Mouse (Mus musculus) lung, postnatal 0 days (tissue): ENCODE data around the gene Adsl. TPM values are rescaled to one million over a fixed set of nuclear protein-coding genes. Genes with fewer than 3 reads are reported as not detected.
A peak's percentile ranks its signal among the peaks of the same experiment; 100 is the strongest.

ENCODE experiments used
- ATAC-seq: fragments of 200-750 bp; cut with Nextera tagmentation; 2 replicates; pipeline ENCODE4 v1.8.0; 2017; ENCODE audit warnings: moderate library complexity
- DNase-seq: peaks from one replicate; pipeline ENCODE4 v3.0.0-alpha.2; 2016; ENCODE audit warnings: low spot score
- H3K27ac ChIP-seq: fragments of 300-500 bp; sonication (generic); 2 replicates; pipeline ENCODE4 v1.5.1; 2014; ENCODE audit warnings: antibody characterized with exemption, mild to moderate bottlenecking, low read length, mixed read lengths
- H3K27me3 ChIP-seq: fragments of 300-500 bp; sonication (generic); replicated peaks from 2 replicates; pipeline ENCODE4 v1.6.1; 2014; ENCODE audit warnings: low read length, mixed read lengths; ENCODE audit not compliant: insufficient read depth
- H3K36me3 ChIP-seq: fragments of 300-500 bp; sonication (generic); 2 replicates; pipeline ENCODE4 v1.6.1; 2014; ENCODE audit warnings: low read length, mixed read lengths; ENCODE audit not compliant: insufficient read depth
- H3K4me1 ChIP-seq: fragments of 300-500 bp; sonication (generic); 2 replicates; pipeline ENCODE4 v1.6.1; 2014; ENCODE audit warnings: antibody characterized with exemption, low read depth, low read length, mixed read lengths; ENCODE audit not compliant: insufficient read depth
- H3K4me2 ChIP-seq: fragments of 300-500 bp; sonication (generic); replicated peaks from 2 replicates; pipeline ENCODE4 v1.6.1; 2014; ENCODE audit warnings: low read depth, mild to moderate bottlenecking, low read length, moderate library complexity, mixed read lengths
- H3K4me3 ChIP-seq: fragments of 300-500 bp; sonication (generic); 2 replicates; pipeline ENCODE4 v1.5.1; 2014; ENCODE audit warnings: low read depth, low read length
- H3K9ac ChIP-seq: fragments of 300-500 bp; sonication (generic); replicated peaks from 2 replicates; pipeline ENCODE4 v1.6.1; 2014; ENCODE audit warnings: low read depth, mild to moderate bottlenecking
- H3K9me3 ChIP-seq: fragments of 300-500 bp; sonication (generic); 2 replicates; pipeline ENCODE4 v1.6.1; 2016; ENCODE audit warnings: low read length, mixed read lengths
- CTCF ChIP-seq: IDR thresholded peaks from 2 replicates; pipeline ENCODE4 v1.5.1; 2016; ENCODE audit warnings: antibody characterized with exemption, mild to moderate bottlenecking
- EP300 ChIP-seq: IDR thresholded peaks from 2 replicates; pipeline ENCODE4 v1.6.1; 2016; ENCODE audit warnings: antibody characterized with exemption, mild to moderate bottlenecking, control low read depth
- WGBS: fragments of 180-500 bp; shearing (Covaris S2); extraction: QIAGEN DNeasy Blood & Tissue Kit; methylation state at CpG from one replicate; pipeline ENCODE4 v1.1.7; 2014; 5-methylcytosine and 5-hydroxymethylcytosine counted together
- polyA plus RNA-seq: library from polyadenylated mRNA; unstranded; fragments of >200 nt; fragmentation: Nextera tagmentation; extraction: Ambion mirVana; gene quantifications from 2 replicates; pipeline ENCODE4 v1.2.1, GENCODE M21; 2015

Gene Adsl
- polyA plus RNA-seq, 1 experiment from 2014 or later, result 51.9 TPM

DNA sequence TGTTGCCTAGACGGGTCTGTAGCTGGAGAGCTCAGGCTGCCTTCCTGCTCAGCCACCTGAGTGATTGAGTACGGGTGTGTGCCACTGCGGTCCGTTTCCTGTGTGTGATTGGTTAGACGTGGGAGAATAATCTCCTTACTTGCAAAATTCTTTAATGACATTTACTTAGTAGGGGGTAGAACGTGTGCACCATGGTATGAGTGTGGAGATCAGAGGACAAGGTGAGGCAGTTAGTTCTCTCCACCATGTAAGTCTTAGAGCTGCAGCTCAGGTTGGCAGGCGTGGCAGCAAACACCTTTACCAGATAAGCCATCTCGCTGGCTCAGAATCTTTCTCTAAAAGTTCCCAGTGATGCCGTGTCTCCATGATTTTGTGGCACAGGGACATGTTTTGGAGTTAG lies 5.7 kb downstream of the Adsl start:
- TF ChIP-seq EP300, result no peak
- H3K9ac ChIP-seq, result no peak overlapping the region
- no peak overlapping the region for H3K4me2 ChIP-seq
- H3K27me3 ChIP-seq, result no peaks in the 10 kb centered on the region
- no peak overlapping the region for H3K27ac ChIP-seq
- DNase-seq (no peak), ATAC-seq (no peak)
- no peak overlapping the region for H3K4me3 ChIP-seq
- no peaks in the 10 kb centered on the region for H3K9me3 ChIP-seq
- peaks cover 6% of the 10 kb centered on the region; the same call in 1 of the 2 replicates for H3K4me1 ChIP-seq
- peaks cover 24% of the 10 kb centered on the region for H3K36me3 ChIP-seq
- 80% methylated on average over 9 of the region's 9 CpGs for WGBS

DNA sequence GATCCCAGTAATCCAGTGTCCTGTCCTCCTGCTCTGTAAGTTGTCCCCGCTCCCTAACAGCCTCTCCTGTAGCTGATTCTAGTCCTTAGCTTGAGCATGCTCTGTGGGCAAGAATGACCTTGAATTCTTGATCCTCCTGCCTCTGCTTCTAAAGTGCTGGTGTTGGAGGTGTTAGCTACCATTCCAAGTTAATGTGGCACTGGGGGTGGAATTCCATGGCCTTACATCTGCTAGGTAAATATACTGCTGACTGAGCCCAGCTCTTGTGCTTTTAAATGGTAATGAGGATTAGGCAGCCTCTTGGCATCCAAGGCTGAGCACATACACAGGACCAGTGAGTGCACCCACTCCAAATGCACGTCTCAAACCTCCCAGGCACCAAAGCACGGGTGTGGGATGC lies 6.6 kb downstream of the Adsl start:
- Histone ChIP-seq H3K9ac (no peak overlapping the region), H3K4me3 (no peak overlapping the region), H3K4me2 (no peak overlapping the region), H3K27ac (no peak overlapping the region), H3K27me3 (no peaks in the 10 kb centered on the region), H3K4me1 (no peaks in the 10 kb centered on the region), H3K36me3 (peaks cover 24% of the 10 kb centered on the region), H3K9me3 (no peaks in the 10 kb centered on the region)
- no peak for TF ChIP-seq EP300
- DNase-seq (no peak), ATAC-seq (no peak)
- 74% methylated on average over 3 of the region's 3 CpGs for WGBS

- H3K36me3 ChIP-seq, result peaks cover 32% of the 10 kb centered on the region
- H3K27me3 ChIP-seq, result no peaks in the 10 kb centered on the region
- DNase-seq, result no peak
- no peak for TF ChIP-seq CTCF
- no peak for TF ChIP-seq EP300
- H3K4me3 ChIP-seq, result no peak overlapping the region
- no peak overlapping the region for H3K9ac ChIP-seq
- no peaks in the 10 kb centered on the region for H3K4me1 ChIP-seq
- no peak overlapping the region for H3K27ac ChIP-seq
- WGBS, result 93% methylated on average over 12 of the region's 12 CpGs
- H3K9me3 ChIP-seq, result no peaks in the 10 kb centered on the region
- no peak overlapping the region for H3K4me2 ChIP-seq
- ATAC-seq, result no peak
These were observed 7.6 kb downstream of the Adsl start for GRCm38 (mm10) chr15:80955836-80956438.

- H3K4me3 ChIP-seq, result no peak overlapping the region
- WGBS, result 63% methylated on average over 1 of the region's 1 CpGs
- no peaks in the 10 kb centered on the region for H3K4me1 ChIP-seq
- H3K27me3 ChIP-seq, result no peaks in the 10 kb centered on the region
- peaks cover 25% of the 10 kb centered on the region for H3K36me3 ChIP-seq
- DNase-seq, result peak; percentile 86
- H3K4me2 ChIP-seq, result no peak overlapping the region
- H3K9me3 ChIP-seq, result no peaks in the 10 kb centered on the region
- peak; percentile 86 for ATAC-seq
- no peak overlapping the region for H3K9ac ChIP-seq
- no peak overlapping the region for H3K27ac ChIP-seq
- TF ChIP-seq CTCF, result no peak
- peak; percentile 80 for TF ChIP-seq EP300
These were observed 21.1 kb downstream of the Adsl start for GRCm38 (mm10) chr15:80969371-80969770.

GRCm38 (mm10) chr15:80974311-80974710 lies 26.0 kb downstream of the Adsl start:
- Histone ChIP-seq H3K27ac (no peak overlapping the region), H3K4me1 (peaks cover 2% of the 10 kb centered on the region; the same call in 1 of the 2 replicates), H3K4me3 (no peak overlapping the region), H3K9me3 (no peaks in the 10 kb centered on the region), H3K36me3 (no peaks in the 10 kb centered on the region), H3K27me3 (no peaks in the 10 kb centered on the region), H3K4me2 (no peak overlapping the region), H3K9ac (no peak overlapping the region)
- no peak for ATAC-seq
- DNase-seq, result no peak
- TF ChIP-seq EP300 (no peak), CTCF (no peak)
- 20% methylated on average over 5 of the region's 5 CpGs for WGBS

GRCm38 (mm10) chr15:80975666-80976065 lies 27.4 kb downstream of the Adsl start:
- no peaks in the 10 kb centered on the region for H3K27me3 ChIP-seq
- peak; percentile 61 for ATAC-seq
- no peaks in the 10 kb centered on the region for H3K36me3 ChIP-seq
- H3K27ac ChIP-seq, result peak overlapping the region; percentile 74
- peaks cover 5% of the 10 kb centered on the region; the same call in 1 of the 2 replicates for H3K4me1 ChIP-seq
- H3K9ac ChIP-seq, result no peak overlapping the region
- H3K4me3 ChIP-seq, result no peak overlapping the region
- WGBS, result 64% methylated on average over 3 of the region's 3 CpGs
- no peak for TF ChIP-seq CTCF
- TF ChIP-seq EP300, result peak; percentile 47; the same call in 1 of the 2 replicates
- DNase-seq, result peak; percentile 85
- H3K9me3 ChIP-seq, result no peaks in the 10 kb centered on the region
- no peak overlapping the region for H3K4me2 ChIP-seq
